Mouse (Mus musculus): ENCODE data around the gene Slc25a26.

Slc25a26 gene

DNA sequence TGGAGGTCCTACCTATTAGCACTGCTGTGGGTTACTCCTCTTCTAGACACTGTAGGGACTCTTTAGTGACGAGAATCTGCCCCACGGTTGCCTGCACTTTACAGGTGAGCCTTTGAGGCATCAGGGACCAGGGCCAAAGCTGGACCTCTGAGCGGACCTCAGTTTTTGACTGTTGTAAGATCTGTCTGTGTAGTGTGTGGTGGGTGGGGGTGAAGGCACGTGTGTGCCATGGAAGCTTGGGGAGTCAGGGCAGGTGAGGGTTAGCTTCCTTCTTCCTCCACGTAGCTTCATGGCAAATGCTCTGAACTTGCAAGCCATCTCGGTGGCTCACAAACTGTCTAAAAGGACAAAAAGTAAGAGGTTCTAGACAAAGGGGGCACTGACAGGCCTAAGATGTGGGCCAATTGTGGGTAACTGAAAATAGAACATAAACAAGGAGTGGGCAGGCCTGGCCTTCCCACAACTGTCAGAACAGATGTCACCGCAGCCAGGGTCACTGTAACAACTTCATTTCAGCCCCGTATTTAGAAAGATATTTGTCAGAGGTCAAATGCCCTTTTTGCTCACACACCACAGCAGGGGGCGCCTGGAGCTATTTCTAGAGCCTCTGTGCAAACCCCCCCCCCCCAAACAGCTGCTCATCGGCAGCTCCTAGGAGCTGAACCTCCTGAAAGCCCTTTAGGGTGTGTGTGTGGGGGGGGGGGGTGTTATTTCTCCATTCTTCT is 96.8 kb downstream of the Slc25a26 start:
- intact Hi-C loops (cut with DNase I) = no loop called here

DNA sequence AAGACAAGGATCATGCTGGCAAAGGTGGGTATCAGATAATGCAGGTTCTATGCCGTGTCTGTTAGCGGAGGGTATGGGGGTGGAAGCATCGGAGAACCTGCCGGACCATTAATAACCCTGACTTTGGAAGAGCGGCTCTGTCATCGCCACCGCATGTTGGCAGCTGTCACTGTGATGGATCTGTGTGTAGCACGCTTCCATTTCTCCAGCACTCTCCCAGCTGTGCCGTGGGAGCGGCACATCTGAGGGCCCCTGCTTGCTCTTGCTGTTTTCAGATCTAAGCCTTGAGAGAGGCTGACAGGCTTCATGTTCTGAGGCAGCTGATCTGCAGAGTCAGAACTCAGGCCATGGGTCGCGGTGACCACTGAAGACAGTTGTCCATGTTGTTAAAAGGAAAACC is 98.3 kb downstream of the Slc25a26 start:
- intact Hi-C loops (cut with DNase I) = no loop called here

DNA sequence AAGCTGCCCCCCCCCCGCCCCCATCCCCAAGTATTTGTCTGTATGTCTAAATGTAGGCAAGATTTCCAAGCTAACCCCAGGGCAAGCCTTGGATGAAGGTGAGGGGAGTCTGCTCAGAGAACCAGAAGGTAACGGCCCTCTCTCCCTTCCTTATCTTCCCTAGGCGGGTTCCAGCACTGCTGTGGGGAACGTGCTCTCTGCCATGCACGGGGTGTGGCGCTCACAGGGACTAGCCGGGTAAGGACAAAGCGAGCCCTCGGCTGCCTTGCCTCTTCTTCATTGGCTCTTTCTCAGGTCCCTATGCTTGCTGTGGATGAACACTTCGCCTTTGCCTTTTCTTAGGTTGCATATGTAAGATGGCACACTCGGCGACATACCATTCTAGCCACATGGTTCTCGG is 98.9 kb downstream of the Slc25a26 start:
- intact Hi-C loops (cut with DNase I) = no loop called here

DNA sequence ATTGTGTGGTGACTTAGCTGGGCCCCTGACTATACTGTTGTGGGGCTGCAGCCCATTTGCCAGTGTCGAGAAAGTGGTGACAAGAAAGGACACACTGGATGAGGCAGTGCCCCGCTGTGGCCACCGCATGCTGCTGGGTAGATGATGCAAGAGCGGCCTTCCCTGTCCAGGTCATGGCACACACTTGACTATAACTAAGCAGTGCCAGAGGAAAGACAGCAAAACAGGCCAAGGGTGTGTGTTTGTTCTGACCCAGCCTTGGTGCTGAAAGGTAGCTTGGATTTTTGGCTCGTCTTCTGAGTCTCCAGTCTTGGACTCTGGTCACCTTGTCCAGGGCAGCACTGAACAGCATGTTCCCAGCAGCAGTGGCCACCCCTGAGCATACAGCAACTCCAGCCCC is 101.0 kb downstream of the Slc25a26 start:
- intact Hi-C loops (cut with DNase I) = no loop called here

DNA sequence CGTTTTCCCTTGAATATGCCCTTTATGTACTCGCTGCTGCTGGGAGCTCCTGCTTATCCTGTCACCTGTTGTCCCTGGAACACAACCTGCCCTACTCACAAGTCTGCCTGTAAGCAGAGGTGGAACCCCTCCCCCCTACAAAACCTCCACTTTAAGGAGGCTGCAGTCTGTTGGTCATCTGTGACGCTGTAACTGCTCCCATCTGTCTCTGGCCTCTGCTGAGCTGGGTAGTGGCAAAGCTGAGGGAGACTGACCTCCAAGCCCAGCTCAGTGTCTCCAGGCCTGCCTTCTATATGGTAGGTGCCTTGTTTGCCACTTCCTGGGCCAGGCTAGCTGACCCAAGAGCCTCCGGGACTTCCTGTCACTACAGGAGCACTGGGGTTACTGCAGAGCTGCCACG is 101.7 kb downstream of the Slc25a26 start:
- intact Hi-C loops (cut with DNase I) = no loop called here

DNA sequence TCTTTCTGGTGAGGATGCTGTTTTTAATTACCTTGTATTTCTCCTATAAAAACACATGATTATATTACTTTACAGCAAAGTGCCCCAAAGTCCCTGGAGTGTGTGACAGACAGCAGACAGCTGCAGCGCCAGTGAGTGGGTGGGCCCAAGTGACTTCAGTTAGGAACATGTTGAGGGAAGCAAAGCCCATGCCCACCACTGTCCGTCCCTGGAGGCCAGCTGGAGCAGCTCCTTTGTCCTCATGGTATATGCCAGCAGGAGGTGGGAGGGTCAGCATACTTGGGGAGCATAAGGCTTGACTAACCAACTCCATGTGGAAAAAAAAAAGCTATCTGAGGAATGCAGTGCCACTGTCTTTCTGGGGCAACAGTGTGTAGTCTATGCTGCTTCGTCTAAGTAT is 103.9 kb downstream of the Slc25a26 start:
- intact Hi-C loops (cut with DNase I) = no loop called here

DNA sequence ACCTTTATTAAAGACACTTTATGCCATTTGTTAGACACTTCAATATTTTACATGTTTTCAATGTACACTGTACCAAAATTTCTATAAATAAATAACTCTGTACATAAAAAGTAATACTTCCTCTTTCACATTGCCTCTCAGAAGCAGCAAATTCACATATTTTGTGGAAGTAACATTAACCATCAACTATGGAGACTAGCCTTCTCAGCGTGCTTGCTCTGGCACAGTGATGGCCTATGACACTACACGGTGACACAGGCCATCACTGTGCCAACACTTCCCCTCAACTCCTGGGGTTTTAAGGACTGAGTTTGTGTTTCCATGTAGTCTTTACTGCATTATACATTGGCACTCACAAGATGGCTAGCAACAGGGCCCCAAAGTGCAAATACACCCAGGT is 104.4 kb downstream of the Slc25a26 start:
- intact Hi-C loops (cut with DNase I) = no loop called here

DNA sequence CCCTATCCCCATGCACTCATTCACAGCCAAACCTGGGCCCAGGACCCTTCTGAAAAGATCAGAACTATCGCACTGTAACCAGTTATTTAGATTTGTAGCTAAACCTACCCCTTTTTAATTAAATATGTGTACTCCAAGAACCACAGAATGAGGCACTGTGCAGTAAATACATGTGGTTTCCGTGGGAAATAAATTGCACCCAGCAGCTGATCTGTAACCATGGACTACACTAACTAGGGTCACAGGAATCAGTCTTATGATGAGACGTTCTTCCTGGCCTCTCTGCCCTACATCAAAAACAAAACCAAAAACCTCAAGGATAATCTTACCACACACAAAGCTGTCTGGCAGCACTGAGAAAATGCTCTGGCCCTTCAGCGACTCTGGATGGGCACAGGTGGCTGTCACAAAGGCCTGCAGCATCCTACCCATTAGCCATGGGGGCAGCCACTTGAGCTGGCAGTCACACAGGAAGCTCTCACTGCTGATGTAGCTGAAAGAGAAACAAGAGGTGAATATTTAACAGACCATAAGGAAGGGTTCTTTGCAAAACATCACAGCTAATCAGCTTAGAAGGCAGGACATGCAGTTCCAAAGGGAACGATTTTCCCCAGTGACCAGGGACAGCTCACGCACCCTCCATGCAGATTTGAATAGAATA is 113.2 kb downstream of the Slc25a26 start:
- intact Hi-C loops (cut with DNase I) = no loop called here

DNA sequence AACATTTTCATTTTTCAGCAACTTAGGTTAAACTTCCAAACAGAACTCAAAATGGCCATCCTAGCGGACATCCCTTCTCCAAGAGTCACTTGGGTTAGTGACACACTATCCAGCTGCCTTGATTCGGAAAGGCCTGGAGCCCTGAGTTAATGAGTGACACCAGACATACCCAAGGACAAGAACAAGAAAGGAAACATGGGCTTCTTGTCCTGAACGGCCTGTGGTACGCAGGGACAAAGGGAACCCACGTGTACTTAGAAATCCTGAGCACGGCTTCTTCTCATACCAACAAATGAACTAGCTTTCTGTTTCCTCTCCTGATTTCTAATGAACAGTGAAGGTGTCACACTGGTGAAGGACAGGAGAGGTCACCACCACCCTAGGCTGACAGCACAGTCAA is 114.2 kb downstream of the Slc25a26 start:
- intact Hi-C loops (cut with DNase I) = no loop called here

DNA sequence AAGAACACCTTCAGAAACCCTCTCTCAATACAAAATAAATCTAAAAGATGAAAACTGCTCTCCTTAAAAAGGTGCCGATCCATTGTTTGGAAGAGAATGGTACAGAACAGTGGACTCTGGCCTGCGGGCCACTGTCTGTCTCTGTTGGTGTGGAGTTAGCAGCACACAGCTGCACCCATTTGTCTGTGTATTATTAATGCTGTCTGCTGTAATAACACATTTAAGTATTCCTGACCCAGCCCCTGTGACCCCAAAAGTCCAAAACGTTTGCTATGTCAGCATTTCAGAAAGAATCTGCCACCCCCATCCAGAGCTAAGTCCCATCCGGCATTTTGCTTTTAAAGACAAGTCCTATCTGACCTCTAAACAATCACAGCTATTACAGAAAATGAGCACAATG is 115.8 kb downstream of the Slc25a26 start:
- intact Hi-C loops (cut with DNase I) = no loop called here

DNA sequence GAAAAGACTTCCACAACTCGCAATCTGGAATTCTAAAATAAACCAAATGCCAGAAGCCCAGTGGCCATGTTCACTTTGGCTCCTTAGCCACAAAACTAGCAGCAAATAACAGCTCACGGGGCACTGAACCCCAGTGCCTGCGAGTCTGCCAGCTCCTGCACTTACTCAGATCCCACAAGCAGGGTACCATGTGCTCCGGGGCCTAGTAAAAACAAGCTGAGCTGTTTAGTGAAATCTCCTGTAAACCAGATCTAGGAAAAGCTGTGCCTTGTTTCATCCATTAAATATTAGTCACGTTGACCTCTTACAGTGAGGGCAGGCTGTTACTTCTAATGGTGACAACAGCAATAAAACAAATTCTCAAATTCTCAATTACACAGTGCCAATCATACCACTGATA is 118.5 kb downstream of the Slc25a26 start:
- intact Hi-C loops (cut with DNase I) = no loop called here

DNA sequence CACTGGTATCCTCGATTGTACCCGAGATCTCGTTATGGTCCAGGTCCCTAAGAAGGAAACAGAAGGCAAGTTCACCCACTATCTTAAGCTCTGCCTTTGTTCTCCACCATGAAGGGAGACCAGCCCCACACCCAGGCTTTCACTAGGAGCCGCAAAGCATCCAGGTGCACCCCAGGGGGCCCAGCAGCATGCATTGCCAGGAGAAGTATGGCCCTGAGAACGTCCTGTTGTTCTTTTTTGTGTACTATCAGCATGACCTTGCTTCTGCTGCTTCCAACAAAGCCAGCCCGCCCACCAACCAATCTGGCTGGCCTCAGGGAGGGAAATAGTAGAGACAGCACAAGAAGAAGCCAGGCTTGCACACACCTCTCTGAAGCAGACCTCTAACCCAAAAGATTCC is 120.2 kb downstream of the Slc25a26 start:
- intact Hi-C loops (cut with DNase I) = loop anchor here (5.0 kb wide), 1 partner anchor 367 kb away; no protein-coding TSS in a partner anchor

DNA sequence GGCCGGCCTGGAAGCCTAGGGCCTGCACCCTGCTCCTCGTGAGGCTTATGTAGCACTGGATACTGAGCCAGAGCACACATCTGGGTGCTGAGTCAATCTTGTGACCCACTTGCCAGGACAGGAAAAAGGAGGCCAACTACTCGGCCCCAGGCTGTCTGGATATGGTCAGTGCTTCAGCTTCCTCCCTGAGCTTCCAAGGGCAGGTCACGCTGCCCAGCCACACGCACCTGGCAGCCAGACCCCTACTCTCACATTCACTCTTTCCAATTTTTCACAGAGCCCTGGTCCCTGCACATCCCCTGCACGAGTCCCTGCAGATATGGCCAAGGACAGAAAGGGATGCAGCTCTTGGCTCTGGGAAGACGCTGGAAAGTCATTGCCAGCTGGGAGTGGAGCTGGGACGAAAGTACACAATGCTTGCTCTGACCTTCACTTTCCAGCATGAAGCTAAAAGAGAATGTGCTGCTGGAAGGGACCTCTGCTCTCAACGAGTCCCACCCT is 120.7 kb downstream of the Slc25a26 start:
- intact Hi-C loops (cut with DNase I) = loop anchor here (5.0 kb wide), 1 partner anchor 366 kb away; no protein-coding TSS in a partner anchor

DNA sequence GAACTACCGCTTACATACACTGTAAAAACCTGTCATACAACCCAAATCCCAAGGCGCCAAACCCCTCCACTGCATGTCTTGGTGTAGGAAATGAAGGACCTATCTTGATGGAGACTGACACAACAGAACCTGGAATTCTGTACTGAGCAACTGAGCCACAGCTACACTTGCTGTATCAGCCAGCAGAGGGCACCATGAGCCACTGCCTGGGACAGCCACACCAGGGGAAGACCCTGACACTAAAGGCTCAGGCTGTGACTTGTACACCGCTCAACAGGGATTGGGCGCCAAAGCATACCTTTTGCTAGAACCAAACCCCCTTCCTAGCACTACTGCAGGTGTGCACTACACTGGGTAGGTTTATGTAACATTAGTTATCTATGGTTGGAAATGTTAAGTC is 122.9 kb downstream of the Slc25a26 start:
- intact Hi-C loops (cut with DNase I) = loop anchor here (2.0 to 5.0 kb wide), 2 partner anchors 344 to 364 kb away; no protein-coding TSS in a partner anchor

DNA sequence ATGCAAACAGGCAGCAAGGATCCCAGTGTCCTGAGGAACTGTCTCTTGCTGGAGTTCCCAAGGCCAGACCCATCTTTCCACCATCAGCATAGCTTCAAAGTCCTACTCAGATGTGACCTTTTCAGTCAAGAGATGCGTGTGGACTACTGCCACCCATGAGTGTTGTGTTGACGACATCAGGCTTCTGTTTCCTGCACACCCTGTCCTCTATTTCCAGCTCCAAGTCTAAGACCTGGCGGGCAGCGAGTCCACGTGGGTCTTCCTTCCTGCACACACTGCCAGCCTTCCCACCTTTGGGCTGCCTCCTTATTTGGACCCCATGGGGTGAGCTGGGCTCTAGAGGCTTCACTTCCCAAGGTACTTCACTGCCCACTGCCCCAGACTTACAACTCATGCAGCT is 124.4 kb downstream of the Slc25a26 start:
- intact Hi-C loops (cut with DNase I) = loop anchor here (5.0 kb wide), 1 partner anchor 363 kb away; no protein-coding TSS in a partner anchor

DNA sequence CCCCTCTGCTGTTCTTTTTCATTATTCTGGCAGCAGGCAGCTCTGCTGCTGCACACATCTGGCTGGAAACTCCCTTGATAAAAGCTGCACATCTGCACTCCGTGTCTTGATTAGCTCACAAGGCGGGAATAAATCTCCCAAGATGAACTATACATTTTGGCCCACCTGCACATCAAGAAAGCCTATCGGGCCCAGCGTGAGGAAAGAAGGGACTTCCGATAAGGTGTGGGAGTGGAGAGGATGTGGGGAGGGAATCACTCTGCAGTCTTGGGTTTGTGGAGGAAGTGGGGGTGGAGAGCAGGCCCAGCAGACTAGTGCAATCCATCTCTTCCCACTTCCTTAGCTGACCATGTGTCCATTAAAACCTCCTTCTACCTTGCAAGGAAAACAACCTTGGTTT is 125.8 kb downstream of the Slc25a26 start:
- intact Hi-C loops (cut with DNase I) = no loop called here

DNA sequence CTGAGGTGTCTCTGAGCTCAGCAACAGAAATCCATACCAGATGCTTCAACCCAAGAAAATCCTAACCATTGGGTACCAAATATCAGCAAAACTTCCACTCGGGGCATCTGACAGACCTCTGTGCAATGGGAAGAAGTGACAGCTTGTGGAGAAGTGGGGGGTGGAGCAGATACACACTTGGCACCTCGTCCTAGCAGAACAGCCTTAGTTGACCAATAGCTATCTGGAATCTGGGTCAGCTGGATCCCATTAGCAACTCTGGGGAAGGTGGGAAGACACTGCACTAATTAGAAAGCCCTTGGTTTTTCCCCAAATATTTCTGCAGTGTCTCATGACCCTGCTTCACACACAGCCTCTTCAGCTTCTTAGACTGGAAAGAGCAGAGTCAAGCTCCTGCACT is 126.7 kb downstream of the Slc25a26 start:
- intact Hi-C loops (cut with DNase I) = no loop called here

DNA sequence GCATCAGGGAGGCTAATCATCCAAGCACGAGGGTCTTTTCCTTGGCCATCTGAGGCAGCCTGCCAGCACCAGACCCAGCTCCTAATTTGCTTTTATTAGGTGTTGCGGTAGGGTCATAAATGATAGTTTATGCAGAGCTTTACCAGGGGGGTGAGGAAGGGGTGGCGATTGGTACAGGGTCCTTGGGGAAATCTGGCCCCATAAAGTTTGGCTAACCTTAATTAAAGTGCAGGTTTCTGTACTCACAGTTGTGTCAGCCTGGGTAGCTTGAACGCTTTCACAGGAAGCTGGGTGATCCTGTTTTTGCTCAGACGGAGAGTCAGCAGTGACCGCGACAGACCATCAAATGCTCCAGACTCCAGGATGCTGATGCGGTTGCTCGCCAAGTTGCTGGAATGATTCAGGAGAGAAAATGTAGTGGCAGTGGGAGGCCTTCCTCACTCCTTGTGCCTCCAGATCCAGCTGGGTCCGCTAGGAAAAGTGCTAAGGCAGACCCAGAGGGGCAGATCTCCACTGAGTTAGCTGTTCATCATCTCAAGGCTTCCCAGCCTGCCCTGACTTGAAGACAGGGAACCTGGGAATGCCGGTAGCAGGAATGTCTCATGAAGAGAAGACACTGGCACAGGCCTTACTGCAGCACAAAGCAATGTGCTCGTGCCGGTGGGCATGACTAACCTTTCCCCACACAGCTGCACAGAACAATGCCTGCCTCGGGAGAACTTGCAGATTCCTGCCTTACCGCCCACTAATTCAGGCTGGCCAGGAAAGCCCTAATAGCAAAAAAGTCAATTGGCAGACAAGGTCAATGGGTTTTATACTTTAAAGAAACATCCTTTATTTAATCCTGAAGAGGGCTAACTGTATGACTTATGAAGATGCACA is 127.8 kb downstream of the Slc25a26 start:
- intact Hi-C loops (cut with DNase I) = no loop called here

DNA sequence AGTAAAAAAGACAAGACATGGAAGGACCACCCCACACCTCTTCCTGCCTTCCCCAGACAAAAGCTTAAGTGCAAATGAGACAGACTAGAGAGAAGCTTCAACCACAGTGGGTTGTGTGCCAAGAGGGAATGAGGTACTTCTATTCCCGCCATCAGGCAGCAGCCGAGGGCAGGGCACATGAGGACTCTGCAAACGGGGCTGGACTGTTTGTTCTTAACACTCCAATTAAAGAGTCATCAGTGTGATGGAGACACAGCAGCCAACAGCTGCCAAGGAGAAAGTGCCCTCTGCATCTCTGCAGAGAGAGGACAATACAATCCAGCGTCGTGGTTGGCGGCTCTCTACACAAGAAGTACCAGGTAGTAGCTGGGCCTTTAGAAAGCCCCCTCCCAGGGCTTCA is 128.7 kb downstream of the Slc25a26 start:
- intact Hi-C loops (cut with DNase I) = no loop called here

DNA sequence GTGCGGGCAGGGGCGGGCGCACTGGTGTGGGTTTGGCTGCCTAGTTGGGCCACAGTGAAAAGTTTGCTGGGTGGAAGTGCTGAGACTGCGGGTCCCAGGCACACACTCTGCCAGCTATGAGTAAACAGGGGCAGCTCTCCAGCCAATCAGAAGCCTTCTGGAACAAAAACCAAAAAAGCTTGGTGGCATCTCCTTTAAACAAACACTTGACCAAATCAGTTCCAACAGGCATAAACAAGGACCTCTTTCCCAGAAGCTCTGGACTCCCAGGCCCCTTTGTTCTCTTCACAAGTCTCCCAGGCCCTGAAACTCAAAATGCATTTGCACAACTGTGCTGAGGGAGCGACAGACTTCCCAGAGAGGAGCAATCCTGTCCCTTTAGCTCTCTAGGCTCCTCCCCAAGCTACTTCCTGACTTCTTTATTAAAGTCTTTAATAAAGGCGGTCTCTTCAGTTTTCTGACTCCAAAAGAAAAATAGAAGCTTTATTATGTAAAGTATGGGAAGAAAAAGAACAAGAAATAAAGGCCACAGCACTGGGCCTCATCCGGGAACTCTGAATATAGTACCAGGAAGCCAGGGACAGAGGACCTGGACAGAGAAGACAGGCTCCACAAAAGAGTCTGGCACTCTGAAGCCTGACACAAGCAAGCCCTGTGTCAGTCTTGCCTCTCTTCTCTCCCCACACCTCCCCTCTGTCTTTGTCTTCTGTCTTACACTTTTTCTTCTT is 131.1 kb downstream of the Slc25a26 start:
- intact Hi-C loops (cut with DNase I) = no loop called here

DNA sequence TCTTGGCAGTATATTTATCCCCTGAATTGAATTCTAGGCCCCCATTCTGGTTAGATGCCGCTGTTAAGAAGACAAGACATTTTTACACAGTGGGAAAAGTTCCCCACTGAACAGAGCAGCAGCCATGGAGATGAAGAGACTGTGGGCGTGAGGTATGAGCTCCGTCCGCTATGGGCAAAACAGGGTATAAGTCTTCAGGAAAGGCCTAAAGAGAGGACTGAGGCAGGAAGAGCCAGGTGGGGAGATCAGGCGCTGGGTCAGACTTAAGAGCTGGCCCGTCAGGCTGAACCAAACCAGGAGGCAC is 131.6 kb downstream of the Slc25a26 start:
- intact Hi-C loops (cut with DNase I) = no loop called here

Measured in adrenal gland (tissue).